Mouse (Mus musculus): Measurements from ENCODE around the gene Trim28. TPM values are rescaled to one million over a fixed set of nuclear protein-coding genes. Genes with fewer than 3 reads are reported as not detected.

The Trim28 gene
- 252 and 278 TPM in 2 replicates for polyA plus RNA-seq (2015; fragmentation: Nextera tagmentation; extraction: Ambion mirVana)

- ATAC-seq (replicated peaks), result no peak
- H3K36me3 ChIP-seq, result 0 out of 2 replicates have a peak, but pooled peaks cover 3% of the 10 kb centered on the region
- H3K27ac ChIP-seq (replicated peaks), result no peak within 1 kb of the TSS
- no peaks in the 10 kb centered on the region for H3K4me1 ChIP-seq
- H3K27me3 ChIP-seq, result no peaks in the 10 kb centered on the region
- WGBS, result 86% methylated on average over 3 of the region's 3 CpGs
- no peak within 1 kb of the TSS for H3K4me3 ChIP-seq
- H3K9ac ChIP-seq (replicated peaks), result no peak within 1 kb of the TSS
- no peak within 1 kb of the TSS for H3K4me2 ChIP-seq (replicated peaks)
- no peaks in the 10 kb centered on the region for H3K9me3 ChIP-seq
Observed at GRCm38 (mm10) chr7:12998851-12999250, at the start of gene Trim28. Trim28 (plus strand) TSS chr7:12999114.

- Histone ChIP-seq H3K27me3 (no peaks in the 10 kb centered on the region), H3K9me3 (no peaks in the 10 kb centered on the region), H3K4me2 (replicated peaks) (peak overlapping the region; percentile 81), H3K36me3 (no peaks in the 10 kb centered on the region), H3K27ac (replicated peaks) (peak overlapping the region; percentile 94), H3K4me1 (peaks cover 13% of the 10 kb centered on the region), H3K9ac (replicated peaks) (peak overlapping the region; percentile 66), H3K4me3 (peak overlapping the region; percentile 45)
- ATAC-seq (replicated peaks), result peak; percentile 21
- WGBS, result 11% methylated on average over 16 of the region's 16 CpGs
Observed at GRCm38 (mm10) chr7:12949872-12950229, 49.1 kb upstream of the Trim28 start.

GRCm38 (mm10) chr7:12954896-12955295 is 44.0 kb upstream of the Trim28 start:
- no peak overlapping the region for H3K27ac ChIP-seq (replicated peaks)
- ATAC-seq (replicated peaks), result no peak
- peaks cover 7% of the 10 kb centered on the region for H3K4me1 ChIP-seq
- no peak overlapping the region for H3K4me3 ChIP-seq
- no peaks in the 10 kb centered on the region for H3K27me3 ChIP-seq
- no peak overlapping the region for H3K9ac ChIP-seq (replicated peaks)
- no peaks in the 10 kb centered on the region for H3K9me3 ChIP-seq
- WGBS, result 59% methylated on average over 3 of the region's 3 CpGs
- H3K36me3 ChIP-seq, result no peaks in the 10 kb centered on the region
- H3K4me2 ChIP-seq (replicated peaks), result no peak overlapping the region

- no peak overlapping the region for H3K4me3 ChIP-seq
- H3K27ac ChIP-seq (replicated peaks), result no peak overlapping the region
- H3K36me3 ChIP-seq, result no peaks in the 10 kb centered on the region
- no peaks in the 10 kb centered on the region for H3K9me3 ChIP-seq
- H3K27me3 ChIP-seq, result no peaks in the 10 kb centered on the region
- 68% methylated on average over 5 of the region's 5 CpGs for WGBS
- H3K4me1 ChIP-seq, result no peaks in the 10 kb centered on the region
- ATAC-seq (replicated peaks), result no peak
- no peak overlapping the region for H3K9ac ChIP-seq (replicated peaks)
- no peak overlapping the region for H3K4me2 ChIP-seq (replicated peaks)
Observed at GRCm38 (mm10) chr7:12957511-12957910, 41.4 kb upstream of the Trim28 start.

GRCm38 (mm10) chr7:12958948-12959347 is 40.0 kb upstream of the Trim28 start:
- WGBS, result 82% methylated on average over 4 of the region's 4 CpGs

GRCm38 (mm10) chr7:12959718-12960117 is 39.2 kb upstream of the Trim28 start:
- ATAC-seq (replicated peaks), result no peak
- Histone ChIP-seq H3K4me3 (no peak overlapping the region), H3K27me3 (no peaks in the 10 kb centered on the region), H3K4me1 (peaks cover 2% of the 10 kb centered on the region), H3K4me2 (replicated peaks) (no peak overlapping the region), H3K9ac (replicated peaks) (no peak overlapping the region), H3K27ac (replicated peaks) (no peak overlapping the region), H3K9me3 (no peaks in the 10 kb centered on the region), H3K36me3 (no peaks in the 10 kb centered on the region)
- 15% methylated on average over 4 of the region's 4 CpGs for WGBS

More at GRCm38 (mm10) chr7:12958948-12959347, 40.0 kb upstream of the Trim28 start:
- H3K4me2 ChIP-seq (replicated peaks), result no peak overlapping the region
- no peaks in the 10 kb centered on the region for H3K9me3 ChIP-seq
- no peaks in the 10 kb centered on the region for H3K36me3 ChIP-seq
- H3K27me3 ChIP-seq, result no peaks in the 10 kb centered on the region
- H3K9ac ChIP-seq (replicated peaks), result no peak overlapping the region
- no peaks in the 10 kb centered on the region for H3K4me1 ChIP-seq
- H3K27ac ChIP-seq (replicated peaks), result no peak overlapping the region
- H3K4me3 ChIP-seq, result no peak overlapping the region
- ATAC-seq (replicated peaks), result no peak

- H3K4me3 ChIP-seq, result peak overlapping the region; percentile 47
- no peaks in the 10 kb centered on the region for H3K27me3 ChIP-seq
- no peaks in the 10 kb centered on the region for H3K36me3 ChIP-seq
- H3K27ac ChIP-seq (replicated peaks), result peak overlapping the region; percentile 89
- 1% methylated on average over 29 of the region's 29 CpGs for WGBS
- H3K9ac ChIP-seq (replicated peaks), result peak overlapping the region; percentile 56
- ATAC-seq (replicated peaks), result peak; percentile 76
- H3K4me2 ChIP-seq (replicated peaks), result peak overlapping the region; percentile 53
- H3K4me1 ChIP-seq, result peaks cover 14% of the 10 kb centered on the region
- H3K9me3 ChIP-seq, result no peaks in the 10 kb centered on the region
Observed at GRCm38 (mm10) chr7:12961511-12962141, 37.3 kb upstream of the Trim28 start.

- Histone ChIP-seq H3K4me2 (replicated peaks) (peak within 1 kb of the TSS; percentile 80), H3K9me3 (no peaks in the 10 kb centered on the region), H3K27ac (replicated peaks) (peak within 1 kb of the TSS; percentile 91), H3K9ac (replicated peaks) (peak within 1 kb of the TSS; percentile 63), H3K4me3 (peak within 1 kb of the TSS; percentile 49), H3K4me1 (peaks cover 25% of the 10 kb centered on the region), H3K36me3 (peaks cover 20% of the 10 kb centered on the region), H3K27me3 (no peaks in the 10 kb centered on the region)
- peak; percentile 94 for ATAC-seq (replicated peaks)
- 0% methylated on average over 23 of the region's 23 CpGs for WGBS
Observed at GRCm38 (mm10) chr7:12965678-12966091, 33.2 kb upstream of the Trim28 start, which contains the start of gene Zfp324. Zfp324 (plus strand) TSS chr7:12965838.

- Histone ChIP-seq H3K9ac (replicated peaks) (peak overlapping the region; percentile 63), H3K4me1 (peaks cover 25% of the 10 kb centered on the region), H3K4me3 (peak overlapping the region; percentile 49), H3K36me3 (peaks cover 26% of the 10 kb centered on the region), H3K27me3 (no peaks in the 10 kb centered on the region), H3K9me3 (no peaks in the 10 kb centered on the region), H3K4me2 (replicated peaks) (peak overlapping the region; percentile 80), H3K27ac (replicated peaks) (peak overlapping the region; percentile 91)
- WGBS, result under 1% methylated on average over 29 of the region's 29 CpGs
- peak; percentile 48 for ATAC-seq (replicated peaks)
Observed at GRCm38 (mm10) chr7:12966104-12966845, 32.6 kb upstream of the Trim28 start.

GRCm38 (mm10) chr7:12970906-12971305 is 28.0 kb upstream of the Trim28 start:
- ATAC-seq (replicated peaks), result no peak
- 94% methylated on average over 25 of the region's 25 CpGs for WGBS
- Histone ChIP-seq H3K9me3 (no peaks in the 10 kb centered on the region), H3K4me2 (replicated peaks) (no peak overlapping the region), H3K27me3 (no peaks in the 10 kb centered on the region), H3K4me3 (no peak overlapping the region), H3K4me1 (peaks cover 16% of the 10 kb centered on the region), H3K27ac (replicated peaks) (no peak overlapping the region), H3K36me3 (peaks cover 45% of the 10 kb centered on the region), H3K9ac (replicated peaks) (no peak overlapping the region)

- H3K27me3 ChIP-seq, result no peaks in the 10 kb centered on the region
- H3K9ac ChIP-seq (replicated peaks), result peak within 1 kb of the TSS; percentile 57
- WGBS, result under 1% methylated on average over 49 of the region's 49 CpGs
- H3K4me1 ChIP-seq, result peaks cover 17% of the 10 kb centered on the region
- ATAC-seq (replicated peaks), result peak; percentile 98
- H3K4me3 ChIP-seq, result peak within 1 kb of the TSS; percentile 54
- H3K27ac ChIP-seq (replicated peaks), result peak within 1 kb of the TSS; percentile 93
- H3K36me3 ChIP-seq, result peaks cover 10% of the 10 kb centered on the region
- H3K4me2 ChIP-seq (replicated peaks), result peak within 1 kb of the TSS; percentile 56
- no peaks in the 10 kb centered on the region for H3K9me3 ChIP-seq
Observed at GRCm38 (mm10) chr7:12977682-12978389, 21.1 kb upstream of the Trim28 start, which contains the start of gene Zfp446. Zfp446 (plus strand) TSS chr7:12977848.

Measured in forebrain, embryonic 15.5 days (tissue).